Mouse (Mus musculus) cerebellum, postnatal 14 days (tissue): ENCODE data around the gene Olfr152.

Experiments
- DNase-seq, 2 experiments: peaks; one replicate each; pipeline ENCODE4 v3.0.0; 2021; ENCODE audit warnings: mixed read lengths in 2 of 2

The Olfr152 gene

GRCm38 (mm10) chr2:87779183-87779582, at the start of gene Olfr152:
Olfr152 (plus strand) TSS chr2:87779483.
- no peak for DNase-seq

GRCm38 (mm10) chr2:87739878-87740277, 39.4 kb upstream of the Olfr152 start, which contains the start of gene Olfr1138:
Olfr1138 (minus strand) TSS chr2:87739978.
- no peak for DNase-seq

GRCm38 (mm10) chr2:87743452-87743851, 35.8 kb upstream of the Olfr152 start, which contains the start of gene Olfr1140:
Olfr1140 (plus strand) TSS chr2:87743752.
- DNase-seq = no peak

- no peak for DNase-seq
These were observed 25.4 kb upstream of the Olfr152 start, which contains the start of gene Olfr1141 for GRCm38 (mm10) chr2:87753891-87754290. Olfr1141 (minus strand) TSS chr2:87753991.

GRCm38 (mm10) chr2:87776143-87776542, 3.1 kb upstream of the Olfr152 start:
- peak; percentile 1 to 2 for DNase-seq

GRCm38 (mm10) chr2:87800292-87800691, 21.0 kb downstream of the Olfr152 start, which contains the start of gene Olfr1143:
Olfr1143 (plus strand) TSS chr2:87800592.
- no peak for DNase-seq

- DNase-seq = no peak
These were observed 30.2 kb downstream of the Olfr152 start, which contains the start of gene Olfr1145 for GRCm38 (mm10) chr2:87809522-87809921. Olfr1145 (plus strand) TSS chr2:87809822.

GRCm38 (mm10) chr2:87830233-87830632, 51.0 kb downstream of the Olfr152 start, which contains the start of gene Olfr1148:
Olfr1148 (plus strand) TSS chr2:87830533.
- DNase-seq = no peak
